Mouse (Mus musculus) heart, embryonic 15.5 days (tissue): ENCODE measurements around the gene Rps6kl1. TPM values are rescaled to one million over a fixed set of nuclear protein-coding genes. Genes with fewer than 3 reads are reported as not detected.

Source experiments
- ATAC-seq: fragments of 200-750 bp; cut with Nextera tagmentation; replicated peaks from 2 replicates; pipeline ENCODE4 v1.8.0; 2017; ENCODE audit warnings: low read depth, moderate TSS enrichment; ENCODE audit not compliant: insufficient number of reproducible peaks, insufficient read depth, low FRiP score
- H3K27ac ChIP-seq: fragments of 300-500 bp; sonication (generic); 2 replicates; pipeline ENCODE4 v1.5.1; 2015; ENCODE audit warnings: mild to moderate bottlenecking, inconsistent platforms
- H3K27me3 ChIP-seq: fragments of 300-500 bp; sonication (generic); 2 replicates; pipeline ENCODE4 v1.6.1; 2015; ENCODE audit warnings: inconsistent platforms
- H3K36me3 ChIP-seq: fragments of 300-500 bp; sonication (generic); 2 replicates; pipeline ENCODE4 v1.6.1; 2015; ENCODE audit warnings: mild to moderate bottlenecking, inconsistent platforms
- H3K4me1 ChIP-seq: fragments of 300-500 bp; sonication (generic); replicated peaks from 2 replicates; pipeline ENCODE4 v1.6.1; 2015; ENCODE audit warnings: inconsistent platforms
- H3K4me2 ChIP-seq: fragments of 300-500 bp; sonication (generic); 2 replicates; pipeline ENCODE4 v1.6.1; 2015; ENCODE audit warnings: inconsistent platforms, mild to moderate bottlenecking, moderate library complexity
- H3K4me3 ChIP-seq: fragments of 300-500 bp; sonication (generic); 2 replicates; pipeline ENCODE4 v1.5.1; 2015; ENCODE audit warnings: mild to moderate bottlenecking, inconsistent platforms
- H3K9ac ChIP-seq: fragments of 300-500 bp; sonication (generic); 2 replicates; pipeline ENCODE4 v1.6.1; 2015; ENCODE audit warnings: mild to moderate bottlenecking, inconsistent platforms
- H3K9me3 ChIP-seq: fragments of 300-500 bp; sonication (generic); replicated peaks from 2 replicates; pipeline ENCODE4 v1.6.1; 2016; ENCODE audit warnings: inconsistent platforms
- WGBS: fragments of 180-500 bp; shearing (Covaris S2); methylation state at CpG from one replicate; pipeline ENCODE4 v1.1.7; 2015; ENCODE audit warnings: mixed read lengths; 5-methylcytosine and 5-hydroxymethylcytosine counted together
- polyA plus RNA-seq: library from polyadenylated mRNA; unstranded; fragments of >200 nt; fragmentation: Nextera tagmentation; extraction: Ambion mirVana; gene quantifications from 2 replicates; pipeline ENCODE4 v1.2.1, GENCODE M21; 2015

Rps6kl1 gene
- polyA plus RNA-seq, 1 experiment from 2014 or later: 0.87 TPM

GRCm38 (mm10) chr12:85101521-85102106 lies 49.5 kb downstream of the Rps6kl1 start:
- no peak for ATAC-seq
- Histone ChIP-seq H3K27me3 (no peaks in the 10 kb centered on the region), H3K4me2 (no peak overlapping the region), H3K36me3 (no peaks in the 10 kb centered on the region), H3K4me3 (no peak overlapping the region), H3K9ac (no peak overlapping the region), H3K27ac (no peak overlapping the region), H3K9me3 (no peaks in the 10 kb centered on the region), H3K4me1 (peaks cover 5% of the 10 kb centered on the region; the same call in 1 of the 2 replicates)
- WGBS: 74% methylated on average over 5 of the region's 5 CpGs

DNA sequence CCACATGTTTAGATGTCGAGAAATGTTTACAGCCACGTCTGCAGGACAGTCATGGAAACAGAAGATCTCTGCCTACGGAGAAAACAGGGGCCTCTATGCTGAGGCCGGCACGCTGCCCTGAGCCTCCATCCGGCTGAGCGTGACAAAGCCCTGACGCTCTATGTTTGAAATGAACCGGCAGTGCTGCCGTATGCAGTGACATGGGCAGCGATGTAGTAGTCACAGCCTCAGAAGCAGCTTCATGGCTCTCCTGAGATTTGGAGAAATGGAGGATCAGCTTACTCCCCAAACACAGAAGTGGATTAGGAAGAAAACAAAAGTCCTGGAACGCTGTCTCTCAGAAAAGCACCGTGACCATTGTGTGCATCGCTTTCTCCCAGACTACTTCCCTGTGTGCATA lies 50.1 kb downstream of the Rps6kl1 start:
- Histone ChIP-seq H3K4me3 (no peak overlapping the region), H3K27me3 (no peaks in the 10 kb centered on the region), H3K4me2 (no peak overlapping the region), H3K27ac (no peak overlapping the region), H3K9ac (no peak overlapping the region), H3K36me3 (no peaks in the 10 kb centered on the region), H3K4me1 (no peaks in the 10 kb centered on the region), H3K9me3 (no peaks in the 10 kb centered on the region)
- no peak for ATAC-seq
- 67% methylated on average over 14 of the region's 14 CpGs for WGBS

- Histone ChIP-seq H3K4me3 (no peak overlapping the region), H3K9me3 (no peaks in the 10 kb centered on the region), H3K9ac (no peak overlapping the region), H3K27ac (no peak overlapping the region), H3K27me3 (no peaks in the 10 kb centered on the region), H3K4me1 (0 out of 2 replicates have a peak, but pooled peaks cover 5% of the 10 kb centered on the region), H3K4me2 (no peak overlapping the region), H3K36me3 (no peaks in the 10 kb centered on the region)
- no peak for ATAC-seq
- 77% methylated on average over 7 of the region's 7 CpGs for WGBS
These were observed 55.2 kb downstream of the Rps6kl1 start for GRCm38 (mm10) chr12:85095859-85096258.

DNA sequence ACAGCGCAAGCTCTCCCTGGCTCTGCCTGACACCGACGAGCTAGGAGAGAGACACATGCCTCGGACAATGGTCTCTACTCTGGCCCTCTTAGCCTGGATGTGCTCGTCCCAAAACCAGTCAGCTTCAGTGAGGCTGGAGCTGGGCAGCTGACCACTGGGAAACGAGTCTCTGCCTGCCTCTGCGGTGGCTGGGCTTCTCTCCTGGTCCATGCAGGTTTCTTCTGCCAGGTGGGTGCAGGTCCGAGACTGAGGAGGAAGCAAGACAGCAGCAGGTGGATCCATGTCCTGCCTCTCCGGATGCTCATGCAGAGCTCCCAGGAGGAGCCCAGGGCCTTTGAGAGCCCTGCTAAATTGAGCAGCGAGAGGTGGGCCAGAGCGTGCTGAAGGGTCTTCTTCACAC lies 55.9 kb downstream of the Rps6kl1 start:
- H3K27ac ChIP-seq: no peak overlapping the region
- no peaks in the 10 kb centered on the region for H3K36me3 ChIP-seq
- no peak overlapping the region for H3K9ac ChIP-seq

GRCm38 (mm10) chr12:85094706-85095105 lies 56.4 kb downstream of the Rps6kl1 start:
- H3K36me3 ChIP-seq: no peaks in the 10 kb centered on the region
- H3K9ac ChIP-seq: no peak overlapping the region
- H3K4me1 ChIP-seq: 0 out of 2 replicates have a peak, but pooled peaks cover 5% of the 10 kb centered on the region
- no peak overlapping the region for H3K27ac ChIP-seq
- no peak overlapping the region for H3K4me2 ChIP-seq
- H3K4me3 ChIP-seq: no peak overlapping the region
- 76% methylated on average over 10 of the region's 10 CpGs for WGBS
- H3K9me3 ChIP-seq: no peaks in the 10 kb centered on the region
- no peaks in the 10 kb centered on the region for H3K27me3 ChIP-seq
- no peak for ATAC-seq

More for the DNA sequence above, 55.9 kb downstream of the Rps6kl1 start:
- ATAC-seq: no peak
- Histone ChIP-seq H3K4me1 (0 out of 2 replicates have a peak, but pooled peaks cover 5% of the 10 kb centered on the region), H3K4me3 (no peak overlapping the region), H3K27me3 (no peaks in the 10 kb centered on the region), H3K9me3 (no peaks in the 10 kb centered on the region), H3K4me2 (no peak overlapping the region)
- WGBS: 84% methylated on average over 11 of the region's 11 CpGs

GRCm38 (mm10) chr12:85094010-85094409 lies 57.1 kb downstream of the Rps6kl1 start:
- Histone ChIP-seq H3K4me1 (0 out of 2 replicates have a peak, but pooled peaks cover 5% of the 10 kb centered on the region), H3K36me3 (no peaks in the 10 kb centered on the region), H3K4me2 (no peak overlapping the region), H3K9me3 (no peaks in the 10 kb centered on the region), H3K27me3 (no peaks in the 10 kb centered on the region), H3K27ac (no peak overlapping the region), H3K4me3 (no peak overlapping the region), H3K9ac (no peak overlapping the region)
- 27% methylated on average over 14 of the region's 14 CpGs for WGBS
- 0 out of 2 replicates have a peak, but pooled peaks have one; percentile 47 for ATAC-seq

- 6% methylated on average over 3 of the region's 3 CpGs for WGBS
- Histone ChIP-seq H3K27me3 (no peaks in the 10 kb centered on the region), H3K4me2 (no peak overlapping the region), H3K4me3 (no peak overlapping the region), H3K9me3 (no peaks in the 10 kb centered on the region), H3K36me3 (peaks cover 13% of the 10 kb centered on the region), H3K9ac (no peak overlapping the region), H3K27ac (no peak overlapping the region), H3K4me1 (0 out of 2 replicates have a peak, but pooled peaks cover 5% of the 10 kb centered on the region)
- no peak for ATAC-seq
These were observed 58.9 kb downstream of the Rps6kl1 start for GRCm38 (mm10) chr12:85092214-85092613.

DNA sequence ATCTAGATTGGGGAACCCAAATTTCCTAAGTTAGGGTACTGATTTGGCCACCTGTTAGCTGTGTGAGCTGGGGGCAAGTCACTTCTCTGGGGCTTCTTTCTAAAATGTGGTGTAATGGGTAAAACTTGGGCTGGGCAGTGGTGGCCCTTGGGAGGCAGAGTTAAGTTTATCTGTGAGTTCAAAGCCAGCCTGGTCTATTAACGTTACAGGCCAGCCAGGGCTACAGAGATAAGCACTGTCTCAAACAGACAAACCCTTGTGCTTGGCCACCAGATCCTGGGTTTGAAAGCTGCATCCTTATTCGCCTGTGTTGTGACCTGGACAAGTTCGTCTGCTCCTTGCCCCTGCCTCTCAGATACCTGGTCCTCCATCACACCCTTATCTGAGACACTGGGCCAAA lies 59.9 kb downstream of the Rps6kl1 start:
- H3K27ac ChIP-seq: no peak overlapping the region
- 0 out of 2 replicates have a peak, but pooled peaks cover 5% of the 10 kb centered on the region for H3K4me1 ChIP-seq
- no peaks in the 10 kb centered on the region for H3K27me3 ChIP-seq
- no peak for ATAC-seq
- 58% methylated on average over 3 of the region's 3 CpGs for WGBS
- no peak overlapping the region for H3K4me3 ChIP-seq
- H3K9ac ChIP-seq: no peak overlapping the region
- no peak overlapping the region for H3K4me2 ChIP-seq
- H3K9me3 ChIP-seq: no peaks in the 10 kb centered on the region
- H3K36me3 ChIP-seq: peaks cover 14% of the 10 kb centered on the region

DNA sequence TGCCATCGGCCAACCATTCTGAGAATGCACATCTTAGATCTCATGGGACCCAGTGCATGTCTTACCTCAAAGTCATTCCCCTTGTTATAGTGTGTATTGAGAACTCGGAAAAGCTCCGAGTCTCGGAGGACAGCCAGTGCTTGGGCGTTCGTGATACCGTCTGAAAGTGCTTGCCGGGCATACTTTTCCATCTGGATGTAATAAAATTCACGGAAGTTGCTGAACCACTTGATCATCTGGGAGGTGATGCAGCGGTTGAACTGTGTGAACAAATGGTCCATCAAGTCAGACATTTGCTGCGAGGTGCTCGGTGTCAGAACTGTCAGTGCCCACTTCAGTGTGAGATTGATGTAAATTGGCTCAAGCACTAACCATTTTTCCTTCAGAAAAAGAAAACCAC lies 63.2 kb downstream of the Rps6kl1 start:
- Histone ChIP-seq H3K27ac (no peak overlapping the region), H3K9me3 (no peaks in the 10 kb centered on the region), H3K27me3 (no peaks in the 10 kb centered on the region), H3K4me3 (no peak overlapping the region), H3K9ac (no peak overlapping the region), H3K36me3 (peaks cover 14% of the 10 kb centered on the region), H3K4me2 (no peak overlapping the region), H3K4me1 (no peaks in the 10 kb centered on the region)
- ATAC-seq: no peak
- 90% methylated on average over 12 of the region's 12 CpGs for WGBS

Other genes starting within 250 kb of the Rps6kl1 start
- gene Fcf1, start 180.4 kb downstream of the Rps6kl1 start, polyA plus RNA-seq: 87.0 and 88.0 TPM in 2 replicates
- gene Arel1, start 180.4 kb downstream of the Rps6kl1 start, polyA plus RNA-seq: 10.4 and 12.7 TPM in 2 replicates
- gene Ylpm1, start 154.9 kb downstream of the Rps6kl1 start, polyA plus RNA-seq: 16.3 and 18.3 TPM in 2 replicates
- 2.5 TPM in 2 replicates for gene Prox2, start 40.5 kb downstream of the Rps6kl1 start, polyA plus RNA-seq
- 199 and 204 TPM in 2 replicates for gene Dlst, start 40.4 kb downstream of the Rps6kl1 start, polyA plus RNA-seq
- 8.9 and 9.5 TPM in 2 replicates for gene Pgf, start 26.5 kb upstream of the Rps6kl1 start, polyA plus RNA-seq
- 50.1 and 62.3 TPM in 2 replicates for gene Eif2b2, start 68.2 kb upstream of the Rps6kl1 start, polyA plus RNA-seq
- 6.2 and 6.4 TPM in 2 replicates for gene Mlh3, start 119.3 kb upstream of the Rps6kl1 start, polyA plus RNA-seq
- gene Acyp1, start 137.2 kb upstream of the Rps6kl1 start, polyA plus RNA-seq: 57.5 and 71.7 TPM in 2 replicates
- 1.3 and 1.5 TPM in 2 replicates for gene Zc2hc1c, start 137.3 kb upstream of the Rps6kl1 start, polyA plus RNA-seq
- gene Nek9, start 188.1 kb upstream of the Rps6kl1 start, polyA plus RNA-seq: 16.4 and 21.3 TPM in 2 replicates
- gene Tmed10, start 223.6 kb upstream of the Rps6kl1 start, polyA plus RNA-seq: 240 and 248 TPM in 2 replicates